Mouse (Mus musculus): ENCODE measurements at regions not wholly inside any gene's neighbourhood (a gene's known extent, or its start where the extent isn't known, plus 50 kb on each side); places are given as distances from the start of the nearest gene placed in this dataset.

DNA sequence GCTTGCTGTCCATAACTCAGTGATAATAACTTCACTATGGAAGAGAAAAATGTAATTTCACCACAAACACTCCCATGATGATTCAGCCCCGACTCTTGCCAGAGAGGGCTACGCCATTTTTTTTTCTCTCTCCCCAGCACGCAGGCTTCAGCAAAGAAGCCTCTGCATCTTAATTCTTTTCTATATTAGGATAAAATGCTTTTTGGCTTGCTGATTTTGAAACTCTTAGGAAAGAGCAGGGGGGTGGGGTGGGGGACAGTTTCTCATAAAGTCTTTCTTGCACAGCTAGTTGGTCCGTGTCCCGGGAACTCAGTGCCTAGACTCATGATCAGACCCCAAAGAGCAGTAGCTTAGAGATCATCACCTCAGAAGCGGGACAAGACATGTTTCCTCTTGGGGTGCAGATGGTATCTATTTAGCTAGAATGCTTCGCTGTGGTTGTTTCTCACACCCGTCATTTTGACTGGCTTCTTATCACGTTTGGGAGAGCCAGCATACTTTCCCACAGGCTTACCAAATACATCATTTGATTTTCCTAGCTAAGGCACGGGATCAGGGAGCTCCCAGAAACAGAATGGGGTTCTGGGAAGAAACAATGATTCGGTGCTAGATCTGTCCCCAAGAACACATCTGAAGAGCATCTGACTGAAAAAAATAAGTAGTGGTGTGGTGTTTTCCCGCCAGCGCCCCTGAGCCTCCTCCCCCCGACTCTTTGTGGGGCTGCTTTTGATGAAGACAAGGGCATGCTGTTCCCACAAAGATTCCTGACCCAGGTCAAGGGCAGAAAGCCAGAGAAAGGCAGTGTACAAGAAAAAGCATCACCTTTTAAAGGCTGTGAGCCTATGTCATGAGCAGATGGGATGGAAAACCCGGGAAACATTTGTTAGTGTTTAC, 483.6 kb upstream of the Id4 start:
- TF ChIP-seq CTCF (IDR thresholded peaks at IDR 0.05; ENCODE audit: borderline replicate concordance, insufficient read depth, low read depth, low read length) (no peak), POLR2A (IDR thresholded peaks at IDR 0.05; ENCODE audit: borderline replicate concordance, insufficient read depth, low read length) (no peak)
